Mouse (Mus musculus): ENCODE measurements around the gene Rrad.

The Rrad gene

GRCm38 (mm10) chr8:104613119-104613518 lies 18.0 kb downstream of the Rrad start:
- in situ Hi-C loops (cut with MboI; ENCODE audit: low sequenced_read_pairs), result no loop called here

- in situ Hi-C loops (cut with MboI; ENCODE audit: low sequenced_read_pairs), result no loop called here
These were observed 19.5 kb downstream of the Rrad start for GRCm38 (mm10) chr8:104611613-104612012.

- in situ Hi-C loops (cut with MboI; ENCODE audit: low sequenced_read_pairs), result no loop called here
These were observed 20.9 kb downstream of the Rrad start for GRCm38 (mm10) chr8:104610185-104610766.

GRCm38 (mm10) chr8:104609222-104609621 lies 21.9 kb downstream of the Rrad start:
- in situ Hi-C loops (cut with MboI; ENCODE audit: low sequenced_read_pairs), result no loop called here

- in situ Hi-C loops (cut with MboI; ENCODE audit: low sequenced_read_pairs), result no loop called here
These were observed 23.2 kb downstream of the Rrad start for GRCm38 (mm10) chr8:104607944-104608343.

- in situ Hi-C loops (cut with MboI; ENCODE audit: low sequenced_read_pairs), result no loop called here
These were observed 24.8 kb downstream of the Rrad start for GRCm38 (mm10) chr8:104606329-104606728.

- in situ Hi-C loops (cut with MboI; ENCODE audit: low sequenced_read_pairs), result no loop called here
These were observed 27.9 kb downstream of the Rrad start for GRCm38 (mm10) chr8:104603245-104603593.

- in situ Hi-C loops (cut with MboI; ENCODE audit: low sequenced_read_pairs), result no loop called here
These were observed 28.5 kb downstream of the Rrad start for GRCm38 (mm10) chr8:104602468-104603244.

GRCm38 (mm10) chr8:104601941-104602371 lies 29.2 kb downstream of the Rrad start:
- in situ Hi-C loops (cut with MboI; ENCODE audit: low sequenced_read_pairs), result no loop called here

- in situ Hi-C loops (cut with MboI; ENCODE audit: low sequenced_read_pairs), result no loop called here
These were observed 29.7 kb downstream of the Rrad start for GRCm38 (mm10) chr8:104601386-104601785.

GRCm38 (mm10) chr8:104598496-104598895 lies 32.6 kb downstream of the Rrad start:
- in situ Hi-C loops (cut with MboI; ENCODE audit: low sequenced_read_pairs), result no loop called here

- in situ Hi-C loops (cut with MboI; ENCODE audit: low sequenced_read_pairs), result no loop called here
These were observed 33.5 kb downstream of the Rrad start for GRCm38 (mm10) chr8:104597656-104598055.

GRCm38 (mm10) chr8:104595773-104596536 lies 35.2 kb downstream of the Rrad start:
- in situ Hi-C loops (cut with MboI; ENCODE audit: low sequenced_read_pairs), result no loop called here

- in situ Hi-C loops (cut with MboI; ENCODE audit: low sequenced_read_pairs), result no loop called here
These were observed 36.3 kb downstream of the Rrad start for GRCm38 (mm10) chr8:104594611-104595362.

GRCm38 (mm10) chr8:104593536-104594325 lies 37.4 kb downstream of the Rrad start:
- in situ Hi-C loops (cut with MboI; ENCODE audit: low sequenced_read_pairs), result no loop called here

- in situ Hi-C loops (cut with MboI; ENCODE audit: low sequenced_read_pairs), result no loop called here
These were observed 38.6 kb downstream of the Rrad start for GRCm38 (mm10) chr8:104592566-104592965.

- in situ Hi-C loops (cut with MboI; ENCODE audit: low sequenced_read_pairs), result no loop called here
These were observed 39.3 kb downstream of the Rrad start for GRCm38 (mm10) chr8:104591856-104592255.

GRCm38 (mm10) chr8:104591133-104591834 lies 39.8 kb downstream of the Rrad start, which contains the start of gene Pdp2:
Gene Pdp2 (plus strand): TSS chr8:104591451.
- in situ Hi-C loops (cut with MboI; ENCODE audit: low sequenced_read_pairs), result no loop called here

GRCm38 (mm10) chr8:104590284-104590683 lies 40.8 kb downstream of the Rrad start:
- in situ Hi-C loops (cut with MboI; ENCODE audit: low sequenced_read_pairs), result no loop called here

GRCm38 (mm10) chr8:104584522-104584921 lies 46.6 kb downstream of the Rrad start:
- in situ Hi-C loops (cut with MboI; ENCODE audit: low sequenced_read_pairs), result no loop called here

Data from CH12F3 (cell line).